Mouse (Mus musculus): ENCODE measurements at regions not wholly inside any gene's neighbourhood (a gene's known extent, or its start where the extent isn't known, plus 50 kb on each side); places are given as distances from the start of the nearest gene placed in this dataset.

- TF ChIP-seq EP300 (IDR thresholded peaks at IDR 0.05; ENCODE audit: low read depth) = no peak
- no peak for TF ChIP-seq CTCF (IDR thresholded peaks at IDR 0.05; ENCODE audit: low read depth)
Measured at GRCm38 (mm10) chr13:97493836-97494235, 252.9 kb downstream of the Enc1 start.

Measured in liver, embryonic 14.5 days (tissue).